Mouse (Mus musculus) lung, postnatal 14 days (tissue): ENCODE measurements around the gene Olfr307.
"Not testable (repeated sequence)": the region's sequence is repeated elsewhere in the genome, so short reads cannot be mapped to it uniquely, and the experiment has no call there.

Experiments
- DNase-seq: peaks from one replicate; pipeline ENCODE4 v3.0.0; 2021

The Olfr307 gene

GRCm38 (mm10) chr7:86337486-86337885, at the start of gene Olfr307:
Gene Olfr307, minus strand, starts transcription at chr7:86337586.
- DNase-seq = no peak

- no peak for DNase-seq
Measured at GRCm38 (mm10) chr7:86386558-86386957, 49.2 kb upstream of the Olfr307 start, which contains the start of gene Olfr304. Gene Olfr304, minus strand, starts transcription at chr7:86386658.

- DNase-seq = no peak
Measured at GRCm38 (mm10) chr7:86385769-86386168, 48.4 kb upstream of the Olfr307 start.

- DNase-seq = no peak
Measured at GRCm38 (mm10) chr7:86366828-86367227, 29.4 kb upstream of the Olfr307 start, which contains the start of gene Olfr305. Gene Olfr305, minus strand, starts transcription at chr7:86366928.

DNA sequence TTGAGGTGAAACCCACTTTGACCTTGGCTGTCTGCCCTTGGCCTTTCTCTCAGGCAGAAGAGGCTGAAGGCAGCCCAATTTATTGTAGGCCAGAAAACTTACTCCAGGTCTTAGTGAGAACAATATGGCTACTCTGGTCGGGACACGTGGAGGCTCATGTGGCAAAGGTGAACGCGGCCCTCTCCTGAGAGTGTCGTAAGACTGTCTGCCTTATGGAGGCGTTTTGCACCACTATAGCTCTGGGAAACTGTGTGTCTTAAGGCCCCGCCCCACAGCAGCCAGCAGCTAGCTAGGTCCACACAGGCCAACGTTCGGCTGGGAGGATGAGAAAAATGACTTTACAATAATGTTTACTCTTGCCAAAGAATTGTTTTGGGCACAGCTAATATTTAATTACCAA, 8.9 kb upstream of the Olfr307 start:
- not testable (repeated sequence) for DNase-seq

GRCm38 (mm10) chr7:86344253-86344652, 6.9 kb upstream of the Olfr307 start:
- no peak for DNase-seq

GRCm38 (mm10) chr7:86342881-86343565, 5.6 kb upstream of the Olfr307 start:
- no peak for DNase-seq

DNA sequence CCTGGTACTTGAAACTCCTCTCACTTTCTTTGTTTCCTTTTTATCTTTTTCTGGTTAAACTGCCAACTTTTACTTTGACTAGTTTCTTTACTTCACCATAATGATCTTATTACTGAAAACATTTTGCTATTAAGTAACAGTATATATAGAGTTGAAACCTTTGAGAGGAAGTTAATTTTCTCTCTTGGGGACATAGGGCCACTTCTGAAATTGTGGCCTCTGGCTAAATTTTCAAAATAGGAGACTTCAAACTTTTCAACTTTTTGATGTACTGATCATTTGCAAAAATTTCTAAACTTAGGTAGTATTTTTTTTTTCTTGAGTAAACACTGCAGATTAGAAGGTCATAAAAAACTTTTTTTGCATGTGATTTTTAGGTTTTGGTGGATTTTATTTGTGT, 11.9 kb downstream of the Olfr307 start, which contains the start of gene Olfr308:
Olfr308 (minus strand) TSS at position 101 of the 400 bp plus-strand sequence.
- DNase-seq = no peak

GRCm38 (mm10) chr7:86321323-86321722, 16.1 kb downstream of the Olfr307 start:
- no peak for DNase-seq

DNA sequence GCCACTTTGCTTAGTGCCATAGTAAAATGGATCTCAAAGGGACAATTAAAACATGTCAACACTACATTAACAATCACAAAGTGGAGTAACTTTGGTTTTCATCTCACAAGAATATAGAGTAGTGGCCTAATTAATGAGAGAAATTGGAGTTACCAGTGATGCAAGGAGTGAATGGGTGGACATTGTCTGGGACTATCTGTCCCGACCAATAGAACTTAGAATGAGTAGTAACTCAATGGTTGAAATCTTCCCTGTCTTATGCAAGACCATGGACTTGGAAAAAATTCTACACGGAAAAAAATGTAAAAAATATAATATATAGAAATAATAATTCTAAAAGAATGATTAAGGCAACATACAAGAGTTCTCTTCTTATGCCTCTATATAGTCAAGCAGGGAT, 23.8 kb downstream of the Olfr307 start, which contains the start of gene Olfr309:
Olfr309 (minus strand) TSS at position 101 of the 400 bp plus-strand sequence.
- no peak for DNase-seq
